Mouse (Mus musculus) adrenal gland, postnatal 25 days (tissue): ENCODE data around the gene Mrgprf. TPM values are rescaled to one million over a fixed set of nuclear protein-coding genes. Genes with fewer than 3 reads are reported as not detected.

Source experiments
- DNase-seq: peaks from one replicate; pipeline ENCODE4 v3.0.0; 2021; ENCODE audit warnings: mixed read lengths
- total RNA-seq: library from RNA; stranded (reverse); gene quantifications from 2 replicates; pipeline ENCODE4 v1.2.3, GENCODE M21; 2021

Gene Mrgprf
- total RNA-seq, 1 experiment from 2014 or later: 1.0 TPM

- no peak for DNase-seq
These were observed 346 bp downstream of the Mrgprf start for GRCm38 (mm10) chr7:145301008-145301340.

- no peak for DNase-seq
These were observed 845 bp downstream of the Mrgprf start for GRCm38 (mm10) chr7:145301341-145302005.

GRCm38 (mm10) chr7:145302488-145303285 lies 2.1 kb downstream of the Mrgprf start:
- peak; percentile 33 for DNase-seq

GRCm38 (mm10) chr7:145304153-145304552 lies 3.5 kb downstream of the Mrgprf start:
- DNase-seq: no peak

- no peak for DNase-seq
These were observed 7.0 kb downstream of the Mrgprf start for GRCm38 (mm10) chr7:145307636-145308035.

- no peak for DNase-seq
These were observed 7.5 kb downstream of the Mrgprf start for GRCm38 (mm10) chr7:145308061-145308675.

GRCm38 (mm10) chr7:145308866-145309265 lies 8.2 kb downstream of the Mrgprf start:
- peak; percentile 70 for DNase-seq

- no peak for DNase-seq
These were observed 9.2 kb downstream of the Mrgprf start for GRCm38 (mm10) chr7:145309877-145310276.

- no peak for DNase-seq
These were observed 9.9 kb downstream of the Mrgprf start for GRCm38 (mm10) chr7:145310526-145310925.

- DNase-seq: no peak
These were observed 11.5 kb downstream of the Mrgprf start for GRCm38 (mm10) chr7:145312137-145312536.

- DNase-seq: no peak
These were observed 14.3 kb downstream of the Mrgprf start, which contains the start of gene Mrgprd for GRCm38 (mm10) chr7:145314785-145315411. Gene Mrgprd, plus strand, starts transcription at chr7:145314835.

GRCm38 (mm10) chr7:145317522-145317921 lies 16.9 kb downstream of the Mrgprf start:
- DNase-seq: no peak

GRCm38 (mm10) chr7:145319481-145319880 lies 18.9 kb downstream of the Mrgprf start:
- no peak for DNase-seq

GRCm38 (mm10) chr7:145323607-145324006 lies 23.0 kb downstream of the Mrgprf start:
- DNase-seq: no peak

GRCm38 (mm10) chr7:145325697-145326096 lies 25.1 kb downstream of the Mrgprf start:
- DNase-seq: no peak

GRCm38 (mm10) chr7:145329982-145330381 lies 29.4 kb downstream of the Mrgprf start:
- DNase-seq: no peak

GRCm38 (mm10) chr7:145330641-145331040 lies 30.0 kb downstream of the Mrgprf start:
- DNase-seq: no peak

- no peak for DNase-seq
These were observed 31.9 kb downstream of the Mrgprf start for GRCm38 (mm10) chr7:145332376-145333041.

- DNase-seq: no peak
These were observed 33.3 kb downstream of the Mrgprf start for GRCm38 (mm10) chr7:145333936-145334335.

- no peak for DNase-seq
These were observed 33.9 kb downstream of the Mrgprf start for GRCm38 (mm10) chr7:145334428-145335027.

GRCm38 (mm10) chr7:145335199-145335598 lies 34.6 kb downstream of the Mrgprf start:
- DNase-seq: no peak
